Mouse (Mus musculus) limb, embryonic 10.5 days (tissue): ENCODE data around the gene Stard10. TPM values are rescaled to one million over a fixed set of nuclear protein-coding genes. Genes with fewer than 3 reads are reported as not detected.

Source experiments
- DNase-seq: peaks from one replicate; pipeline ENCODE4 v3.0.0-alpha.2; 2017; ENCODE audit warnings: low spot score
- H3K27ac ChIP-seq: fragments of 300-500 bp; sonication (generic); 2 replicates; pipeline ENCODE4 v1.5.1; 2016; ENCODE audit warnings: mild to moderate bottlenecking
- H3K27me3 ChIP-seq: fragments of 300-500 bp; sonication (generic); 2 replicates; pipeline ENCODE4 v1.6.1; 2016; ENCODE audit warnings: low read depth, mild to moderate bottlenecking; ENCODE audit not compliant: poor library complexity, severe bottlenecking
- H3K36me3 ChIP-seq: fragments of 300-500 bp; sonication (generic); 2 replicates; pipeline ENCODE4 v1.6.1; 2016; ENCODE audit warnings: mild to moderate bottlenecking, moderate library complexity
- H3K4me1 ChIP-seq: fragments of 300-500 bp; sonication (generic); 2 replicates; pipeline ENCODE4 v1.6.1; 2016
- H3K4me3 ChIP-seq: fragments of 300-500 bp; sonication (generic); 2 replicates; pipeline ENCODE4 v1.5.1; 2016; ENCODE audit warnings: mild to moderate bottlenecking, moderate library complexity
- H3K9me3 ChIP-seq: fragments of 300-500 bp; sonication (generic); replicated peaks from 2 replicates; pipeline ENCODE4 v1.6.1; 2016; ENCODE audit warnings: mild to moderate bottlenecking
- WGBS: fragments of 180-500 bp; shearing (Covaris S2); methylation state at CpG from one replicate; pipeline ENCODE4 v1.1.7; 2016; 5-methylcytosine and 5-hydroxymethylcytosine counted together
- polyA plus RNA-seq: library from polyadenylated mRNA; unstranded; fragments of >200 nt; fragmentation: Nextera tagmentation; extraction: Ambion mirVana; gene quantifications from 2 replicates; pipeline ENCODE4 v1.2.1, GENCODE M21; 2016

Gene Stard10
- polyA plus RNA-seq, 1 experiment from 2014 or later = 11.7 TPM

GRCm38 (mm10) chr7:101369666-101370065 is 52.8 kb downstream of the Stard10 start:
- H3K27ac ChIP-seq = no peak overlapping the region
- H3K27me3 ChIP-seq = no peaks in the 10 kb centered on the region
- H3K9me3 ChIP-seq = no peaks in the 10 kb centered on the region
- 0 out of 2 replicates have a peak, but pooled peaks cover 7% of the 10 kb centered on the region for H3K4me1 ChIP-seq
- H3K4me3 ChIP-seq = no peak overlapping the region
- no peaks in the 10 kb centered on the region for H3K36me3 ChIP-seq
- DNase-seq = no peak
- 80% methylated on average over 7 of the region's 7 CpGs for WGBS

GRCm38 (mm10) chr7:101373082-101373481 is 56.2 kb downstream of the Stard10 start:
- 77% methylated on average over 26 of the region's 26 CpGs for WGBS
- H3K4me3 ChIP-seq = no peak overlapping the region
- no peak for DNase-seq
- H3K4me1 ChIP-seq = peaks cover 19% of the 10 kb centered on the region
- no peaks in the 10 kb centered on the region for H3K36me3 ChIP-seq
- H3K27me3 ChIP-seq = no peaks in the 10 kb centered on the region
- no peaks in the 10 kb centered on the region for H3K9me3 ChIP-seq
- no peak overlapping the region for H3K27ac ChIP-seq

- Histone ChIP-seq H3K9me3 (no peaks in the 10 kb centered on the region), H3K27ac (no peak overlapping the region), H3K36me3 (no peaks in the 10 kb centered on the region), H3K27me3 (no peaks in the 10 kb centered on the region), H3K4me1 (peaks cover 28% of the 10 kb centered on the region), H3K4me3 (no peak overlapping the region)
- no peak for DNase-seq
These were observed 57.3 kb downstream of the Stard10 start for GRCm38 (mm10) chr7:101374155-101374554.

- Histone ChIP-seq H3K4me3 (no peak overlapping the region), H3K4me1 (peaks cover 31% of the 10 kb centered on the region), H3K9me3 (no peaks in the 10 kb centered on the region), H3K27me3 (no peaks in the 10 kb centered on the region), H3K27ac (no peak overlapping the region), H3K36me3 (no peaks in the 10 kb centered on the region)
- DNase-seq = no peak
- 76% methylated on average over 10 of the region's 10 CpGs for WGBS
These were observed 59.9 kb downstream of the Stard10 start for GRCm38 (mm10) chr7:101376701-101377340.

- WGBS = 31% methylated on average over 7 of the region's 7 CpGs
- Histone ChIP-seq H3K4me3 (peak overlapping the region; percentile 31), H3K36me3 (no peaks in the 10 kb centered on the region), H3K9me3 (no peaks in the 10 kb centered on the region), H3K27ac (peak overlapping the region; percentile 79), H3K27me3 (no peaks in the 10 kb centered on the region), H3K4me1 (peaks cover 31% of the 10 kb centered on the region)
- DNase-seq = peak; percentile 46
These were observed 60.9 kb downstream of the Stard10 start for GRCm38 (mm10) chr7:101377741-101378262.

- H3K9me3 ChIP-seq = no peaks in the 10 kb centered on the region
- peak overlapping the region; percentile 79 for H3K27ac ChIP-seq
- WGBS = 65% methylated on average over 3 of the region's 3 CpGs
- H3K36me3 ChIP-seq = no peaks in the 10 kb centered on the region
- no peak for DNase-seq
- H3K27me3 ChIP-seq = no peaks in the 10 kb centered on the region
- H3K4me1 ChIP-seq = peaks cover 31% of the 10 kb centered on the region
- no peak overlapping the region for H3K4me3 ChIP-seq
These were observed 61.4 kb downstream of the Stard10 start for GRCm38 (mm10) chr7:101378285-101378684.

- DNase-seq = no peak
- Histone ChIP-seq H3K36me3 (no peaks in the 10 kb centered on the region), H3K27ac (peak overlapping the region; percentile 32), H3K27me3 (no peaks in the 10 kb centered on the region), H3K4me1 (peaks cover 31% of the 10 kb centered on the region), H3K4me3 (no peak overlapping the region), H3K9me3 (no peaks in the 10 kb centered on the region)
- WGBS = 70% methylated on average over 5 of the region's 5 CpGs
These were observed 62.0 kb downstream of the Stard10 start for GRCm38 (mm10) chr7:101378796-101379465.

- H3K27ac ChIP-seq = peak overlapping the region; percentile 32
- H3K4me1 ChIP-seq = peaks cover 34% of the 10 kb centered on the region
- H3K9me3 ChIP-seq = no peaks in the 10 kb centered on the region
- H3K4me3 ChIP-seq = no peak overlapping the region
- no peak for DNase-seq
- 67% methylated on average over 2 of the region's 2 CpGs for WGBS
- H3K27me3 ChIP-seq = no peaks in the 10 kb centered on the region
- no peaks in the 10 kb centered on the region for H3K36me3 ChIP-seq
These were observed 62.8 kb downstream of the Stard10 start for GRCm38 (mm10) chr7:101379732-101380131.

- no peaks in the 10 kb centered on the region for H3K27me3 ChIP-seq
- no peaks in the 10 kb centered on the region for H3K36me3 ChIP-seq
- no peaks in the 10 kb centered on the region for H3K9me3 ChIP-seq
- H3K27ac ChIP-seq = no peak overlapping the region
- no peak overlapping the region for H3K4me3 ChIP-seq
- DNase-seq = no peak
- WGBS = 79% methylated on average over 6 of the region's 6 CpGs
- peaks cover 51% of the 10 kb centered on the region for H3K4me1 ChIP-seq
These were observed 64.6 kb downstream of the Stard10 start for GRCm38 (mm10) chr7:101381512-101381911.

- 0 out of 2 replicates have a peak overlapping the region, but pooled peaks have one; percentile 31 for H3K27ac ChIP-seq
- H3K36me3 ChIP-seq = no peaks in the 10 kb centered on the region
- WGBS = 67% methylated on average over 8 of the region's 8 CpGs
- no peaks in the 10 kb centered on the region for H3K27me3 ChIP-seq
- no peaks in the 10 kb centered on the region for H3K9me3 ChIP-seq
- peaks cover 46% of the 10 kb centered on the region for H3K4me1 ChIP-seq
- no peak overlapping the region for H3K4me3 ChIP-seq
- DNase-seq = no peak
These were observed 65.5 kb downstream of the Stard10 start for GRCm38 (mm10) chr7:101382378-101382777.

- peaks cover 7% of the 10 kb centered on the region; the same call in 1 of the 2 replicates for H3K36me3 ChIP-seq
- DNase-seq = no peak
- H3K4me1 ChIP-seq = peaks cover 32% of the 10 kb centered on the region
- H3K27me3 ChIP-seq = no peaks in the 10 kb centered on the region
- H3K4me3 ChIP-seq = no peak overlapping the region
- no peaks in the 10 kb centered on the region for H3K9me3 ChIP-seq
- 83% methylated on average over 3 of the region's 3 CpGs for WGBS
- no peak overlapping the region for H3K27ac ChIP-seq
These were observed 66.9 kb downstream of the Stard10 start for GRCm38 (mm10) chr7:101383756-101384155.

- DNase-seq = no peak
- H3K36me3 ChIP-seq = peaks cover 12% of the 10 kb centered on the region; the same call in 1 of the 2 replicates
- H3K4me3 ChIP-seq = no peak overlapping the region
- peak overlapping the region; percentile 70 for H3K27ac ChIP-seq
- 73% methylated on average over 10 of the region's 10 CpGs for WGBS
- H3K9me3 ChIP-seq = no peaks in the 10 kb centered on the region
- H3K27me3 ChIP-seq = no peaks in the 10 kb centered on the region
- peaks cover 21% of the 10 kb centered on the region for H3K4me1 ChIP-seq
These were observed 68.0 kb downstream of the Stard10 start for GRCm38 (mm10) chr7:101384931-101385330.

GRCm38 (mm10) chr7:101385331-101385733 is 68.4 kb downstream of the Stard10 start:
- H3K27ac ChIP-seq = peak overlapping the region; percentile 66
- no peak overlapping the region for H3K4me3 ChIP-seq
- no peaks in the 10 kb centered on the region for H3K27me3 ChIP-seq
- peaks cover 21% of the 10 kb centered on the region for H3K4me1 ChIP-seq
- 53% methylated on average over 6 of the region's 6 CpGs for WGBS
- H3K36me3 ChIP-seq = peaks cover 16% of the 10 kb centered on the region; the same call in 1 of the 2 replicates
- DNase-seq = no peak
- H3K9me3 ChIP-seq = no peaks in the 10 kb centered on the region
